Mouse (Mus musculus): ENCODE data around the gene Wdr62. TPM values are rescaled to one million over a fixed set of nuclear protein-coding genes. Genes with fewer than 3 reads are reported as not detected.
A peak's percentile ranks its signal among the peaks of the same experiment; 100 is the strongest.

The Wdr62 gene
- polyA plus RNA-seq, 1 experiment: 12.8 TPM

DNA sequence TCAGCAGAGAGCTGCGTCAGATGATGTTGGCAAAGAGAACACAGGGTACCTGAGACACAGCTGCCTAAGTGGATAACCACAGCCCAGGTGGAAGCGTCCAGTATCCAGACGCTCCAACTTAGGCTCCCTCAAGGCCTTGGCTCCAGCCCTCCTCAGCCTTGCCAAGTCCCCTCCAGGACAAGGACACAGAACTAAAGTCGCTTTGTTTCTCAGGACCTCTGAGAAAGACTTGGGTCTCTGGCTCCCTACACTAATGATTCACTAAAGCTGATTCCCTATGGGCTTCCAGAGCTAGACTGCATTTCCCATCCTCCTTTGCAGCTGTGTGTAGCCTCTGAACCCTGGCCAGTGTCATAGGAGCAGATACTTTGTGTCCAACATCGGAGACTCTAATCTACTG is 80.0 kb downstream of the Wdr62 start:
- H3ac ChIP-seq (ENCODE audit: control insufficient read depth, insufficient read length, low read depth): no peak overlapping the region
- H3K4me3 ChIP-seq (ENCODE audit: insufficient read depth, poor library complexity, severe bottlenecking): no peak overlapping the region
- TF ChIP-seq MYOD1 (IDR thresholded peaks at IDR 0.05; ENCODE audit: control insufficient read depth, insufficient read length, low read depth) (no peak), MYOG (IDR thresholded peaks at IDR 0.05; ENCODE audit: control insufficient read depth, extremely low read depth, insufficient read length) (no peak), FOSL1 (IDR thresholded peaks at IDR 0.05; ENCODE audit: insufficient read depth, low read length, poor library complexity, severe bottlenecking) (no peak), CEBPB (IDR thresholded peaks at IDR 0.05; ENCODE audit: low read depth) (no peak), CTCF (IDR thresholded peaks at IDR 0.05; ENCODE audit: control insufficient read depth, insufficient read depth, insufficient read length) (no peak), USF1 (IDR thresholded peaks at IDR 0.05; ENCODE audit: low read depth) (no peak), MAX (IDR thresholded peaks at IDR 0.05) (no peak)
- no peaks in the 10 kb centered on the region for H3K79me3 ChIP-seq (ENCODE audit: low read depth)
- no peaks in the 10 kb centered on the region for H3K79me2 ChIP-seq (ENCODE audit: control insufficient read depth, insufficient read depth)
- no peaks in the 10 kb centered on the region for H3K36me3 ChIP-seq (ENCODE audit: control insufficient read depth, insufficient read depth)
- H3K27me3 ChIP-seq (ENCODE audit: control insufficient read depth, insufficient read depth, insufficient read length): no peaks in the 10 kb centered on the region

DNA sequence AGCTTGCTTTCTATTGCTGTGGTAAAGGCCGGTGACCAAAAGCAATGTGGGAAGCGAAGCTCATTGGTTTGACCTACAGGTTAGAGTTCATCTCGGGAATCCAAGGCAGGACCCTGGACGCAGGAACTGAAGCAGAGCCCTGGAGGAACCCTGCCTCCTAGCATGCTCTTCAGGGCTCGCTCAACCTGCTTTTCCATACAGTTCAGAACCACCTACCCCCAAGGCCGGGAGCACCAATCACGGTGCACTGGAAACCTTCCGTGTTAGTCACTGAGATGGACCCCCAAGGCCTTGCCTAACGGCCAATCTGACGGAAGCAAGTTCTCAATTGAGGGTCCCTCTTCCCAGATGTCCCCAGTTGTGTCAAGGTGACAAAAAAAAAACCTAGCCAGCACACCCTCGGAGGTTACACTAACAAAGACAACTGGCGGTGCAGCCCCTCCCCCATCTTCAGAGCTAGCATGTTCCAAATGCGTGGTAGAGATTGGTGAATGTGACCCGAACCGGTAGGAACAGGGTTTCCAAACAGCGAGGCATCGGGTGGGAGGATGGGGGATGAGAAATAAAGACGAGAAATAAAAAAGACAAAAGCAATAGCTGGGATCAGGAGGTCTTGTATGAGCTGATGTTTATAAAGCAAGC is 80.6 kb downstream of the Wdr62 start:
- Histone ChIP-seq H3K36me3 (ENCODE audit: control insufficient read depth, insufficient read depth) (no peaks in the 10 kb centered on the region), H3K79me3 (ENCODE audit: low read depth) (no peaks in the 10 kb centered on the region)

GRCm38 (mm10) chr7:30198481-30198971 is 81.7 kb downstream of the Wdr62 start, which contains the start of gene Capns1:
Gene Capns1, minus strand, starts transcription at chr7:30198811.
- H3ac ChIP-seq (ENCODE audit: control insufficient read depth, insufficient read length, low read depth): no peak within 1 kb of the TSS
- TF ChIP-seq MYOD1 (IDR thresholded peaks at IDR 0.05; ENCODE audit: control insufficient read depth, insufficient read length, low read depth) (peak; percentile 88), CTCF (IDR thresholded peaks at IDR 0.05; ENCODE audit: control insufficient read depth, insufficient read depth, insufficient read length) (peak; percentile 70), FOSL1 (IDR thresholded peaks at IDR 0.05; ENCODE audit: insufficient read depth, low read length, poor library complexity, severe bottlenecking) (no peak)
- no peak within 1 kb of the TSS for H3K4me3 ChIP-seq (ENCODE audit: insufficient read depth, poor library complexity, severe bottlenecking)

More for the DNA sequence above, 80.6 kb downstream of the Wdr62 start:
- Histone ChIP-seq H3K79me2 (ENCODE audit: control insufficient read depth, insufficient read depth) (peaks cover 3% of the 10 kb centered on the region), H3K4me3 (ENCODE audit: insufficient read depth, poor library complexity, severe bottlenecking) (no peak overlapping the region), H3ac (ENCODE audit: control insufficient read depth, insufficient read length, low read depth) (no peak overlapping the region), H3K27me3 (ENCODE audit: control insufficient read depth, insufficient read depth, insufficient read length) (no peaks in the 10 kb centered on the region)
- no peak for TF ChIP-seq CEBPB (IDR thresholded peaks at IDR 0.05; ENCODE audit: low read depth)
- TF ChIP-seq MYOD1 (IDR thresholded peaks at IDR 0.05; ENCODE audit: control insufficient read depth, insufficient read length, low read depth): no peak

GRCm38 (mm10) chr7:30197592-30198129 is 82.6 kb downstream of the Wdr62 start:
- H3K36me3 ChIP-seq (ENCODE audit: control insufficient read depth, insufficient read depth): no peaks in the 10 kb centered on the region
- peaks cover 23% of the 10 kb centered on the region for H3K79me2 ChIP-seq (ENCODE audit: control insufficient read depth, insufficient read depth)
- TF ChIP-seq CEBPB (IDR thresholded peaks at IDR 0.05; ENCODE audit: low read depth): no peak
- no peak for TF ChIP-seq MAX (IDR thresholded peaks at IDR 0.05)
- H3K79me3 ChIP-seq (ENCODE audit: low read depth): peaks cover 13% of the 10 kb centered on the region
- H3K4me3 ChIP-seq (ENCODE audit: insufficient read depth, poor library complexity, severe bottlenecking): no peak overlapping the region
- no peak overlapping the region for H3ac ChIP-seq (ENCODE audit: control insufficient read depth, insufficient read length, low read depth)
- H3K27me3 ChIP-seq (ENCODE audit: control insufficient read depth, insufficient read depth, insufficient read length): no peaks in the 10 kb centered on the region

More at GRCm38 (mm10) chr7:30198481-30198971, 81.7 kb downstream of the Wdr62 start, which contains the start of gene Capns1:
- Histone ChIP-seq H3K36me3 (ENCODE audit: control insufficient read depth, insufficient read depth) (no peaks in the 10 kb centered on the region), H3K27me3 (ENCODE audit: control insufficient read depth, insufficient read depth, insufficient read length) (no peaks in the 10 kb centered on the region), H3K79me2 (ENCODE audit: control insufficient read depth, insufficient read depth) (peaks cover 14% of the 10 kb centered on the region), H3K79me3 (ENCODE audit: low read depth) (peaks cover 5% of the 10 kb centered on the region)

DNA sequence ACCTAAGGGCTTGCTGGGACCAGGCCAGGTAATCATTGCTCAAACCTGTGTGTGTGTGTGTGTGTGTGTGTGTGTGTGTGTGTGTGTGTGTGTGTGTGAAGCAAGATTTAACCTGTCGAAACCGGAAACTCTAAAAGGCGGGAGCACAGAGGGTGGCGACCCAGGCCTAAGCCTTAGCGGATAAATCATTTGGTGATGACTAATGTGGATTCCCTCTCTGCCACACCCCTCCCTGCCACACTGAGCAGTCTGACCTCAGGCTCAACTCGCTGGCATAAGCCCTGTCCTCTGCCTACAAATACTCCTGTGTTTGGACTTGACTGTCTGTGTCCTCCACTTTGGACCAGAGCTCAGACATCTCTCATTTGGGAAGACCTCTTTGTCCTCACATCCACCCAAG is 84.0 kb downstream of the Wdr62 start:
- Histone ChIP-seq H3K79me3 (ENCODE audit: low read depth) (peaks cover 20% of the 10 kb centered on the region), H3K79me2 (ENCODE audit: control insufficient read depth, insufficient read depth) (peaks cover 32% of the 10 kb centered on the region), H3ac (ENCODE audit: control insufficient read depth, insufficient read length, low read depth) (no peak overlapping the region), H3K36me3 (ENCODE audit: control insufficient read depth, insufficient read depth) (peaks cover 9% of the 10 kb centered on the region), H3K4me3 (ENCODE audit: insufficient read depth, poor library complexity, severe bottlenecking) (no peak overlapping the region), H3K27me3 (ENCODE audit: control insufficient read depth, insufficient read depth, insufficient read length) (no peaks in the 10 kb centered on the region)
- TF ChIP-seq CEBPB (IDR thresholded peaks at IDR 0.05; ENCODE audit: low read depth) (peak; percentile 33), MAX (IDR thresholded peaks at IDR 0.05) (no peak)

GRCm38 (mm10) chr7:30195461-30195860 is 84.8 kb downstream of the Wdr62 start:
- Histone ChIP-seq H3K27me3 (ENCODE audit: control insufficient read depth, insufficient read depth, insufficient read length) (no peaks in the 10 kb centered on the region), H3K4me3 (ENCODE audit: insufficient read depth, poor library complexity, severe bottlenecking) (no peak overlapping the region), H3ac (ENCODE audit: control insufficient read depth, insufficient read length, low read depth) (no peak overlapping the region), H3K36me3 (ENCODE audit: control insufficient read depth, insufficient read depth) (peaks cover 16% of the 10 kb centered on the region), H3K79me2 (ENCODE audit: control insufficient read depth, insufficient read depth) (peaks cover 32% of the 10 kb centered on the region), H3K79me3 (ENCODE audit: low read depth) (peaks cover 20% of the 10 kb centered on the region)
- TF ChIP-seq USF1 (IDR thresholded peaks at IDR 0.05; ENCODE audit: low read depth) (no peak), CEBPB (IDR thresholded peaks at IDR 0.05; ENCODE audit: low read depth) (no peak)

All from C2C12 (cell line).